Mouse (Mus musculus) thymus, postnatal 10 days (tissue): ENCODE results near the gene Bbx.

Experiments used
- DNase-seq, 2 experiments: peaks; one replicate each; pipeline ENCODE4 v3.0.0; 2021; ENCODE audit warnings: low spot score in 2 of 2

Bbx gene

DNA sequence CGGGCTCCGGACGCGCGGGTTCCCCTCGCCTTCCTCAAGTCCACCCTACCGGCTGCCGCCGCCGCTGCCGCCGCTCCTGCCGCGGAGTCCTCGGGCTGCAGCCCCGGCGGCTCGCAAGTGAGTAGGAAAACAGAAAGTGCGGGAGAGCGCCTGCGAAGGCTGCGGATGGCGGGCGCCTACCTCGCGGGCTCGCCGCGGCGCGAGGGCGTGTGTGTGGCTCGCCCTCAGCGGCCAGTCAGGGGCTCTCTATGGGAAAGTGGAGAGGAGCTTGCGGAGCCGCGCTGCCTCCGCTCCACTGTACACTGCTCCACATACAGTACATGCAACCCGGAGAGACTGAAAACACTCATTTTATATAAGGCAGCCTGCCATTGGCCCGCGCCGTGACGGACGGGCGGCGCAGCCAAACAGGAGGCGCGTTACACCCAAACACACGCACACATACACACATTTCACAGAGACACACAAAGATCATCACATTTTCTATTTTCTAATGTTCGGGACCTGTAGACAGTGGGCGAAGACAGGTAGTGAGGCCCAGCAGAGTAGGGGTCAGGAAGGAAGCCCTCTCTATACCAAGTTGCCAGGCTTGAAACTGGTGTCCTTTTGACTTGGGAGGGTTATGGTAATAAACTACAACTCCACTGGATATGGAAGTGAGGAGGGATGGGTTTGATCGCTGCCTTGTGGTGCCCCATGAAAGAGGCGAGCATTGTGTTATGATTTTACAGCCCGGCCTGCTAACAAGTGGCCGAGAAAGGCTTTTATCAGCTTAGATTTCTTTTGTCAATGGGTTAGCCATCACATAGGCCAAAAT is at the start of gene Bbx:
Gene Bbx, minus strand, starts transcription at position 329 of the 817 bp plus-strand sequence.
- peak; percentile 94 to 95 for DNase-seq

DNA sequence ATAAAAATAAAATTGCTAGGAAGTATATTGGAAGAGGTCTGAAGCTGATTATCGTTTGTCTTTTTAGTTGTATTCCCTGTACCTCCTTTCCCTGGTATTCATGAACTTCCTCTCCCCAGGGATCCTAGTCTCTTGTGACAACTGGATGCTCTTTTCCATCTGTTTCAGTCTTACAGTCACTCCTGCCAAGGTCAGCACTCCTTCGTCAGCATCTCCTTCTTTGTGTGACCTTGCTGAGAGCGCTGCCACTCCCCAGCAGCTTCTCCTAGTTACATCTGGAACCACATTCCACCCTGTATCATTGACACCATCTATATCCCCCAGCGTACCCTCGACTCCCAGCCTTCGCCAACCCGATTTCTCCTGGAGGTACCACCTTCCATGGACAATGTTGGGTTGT is 49.7 kb upstream of the Bbx start:
- DNase-seq: no peak

DNA sequence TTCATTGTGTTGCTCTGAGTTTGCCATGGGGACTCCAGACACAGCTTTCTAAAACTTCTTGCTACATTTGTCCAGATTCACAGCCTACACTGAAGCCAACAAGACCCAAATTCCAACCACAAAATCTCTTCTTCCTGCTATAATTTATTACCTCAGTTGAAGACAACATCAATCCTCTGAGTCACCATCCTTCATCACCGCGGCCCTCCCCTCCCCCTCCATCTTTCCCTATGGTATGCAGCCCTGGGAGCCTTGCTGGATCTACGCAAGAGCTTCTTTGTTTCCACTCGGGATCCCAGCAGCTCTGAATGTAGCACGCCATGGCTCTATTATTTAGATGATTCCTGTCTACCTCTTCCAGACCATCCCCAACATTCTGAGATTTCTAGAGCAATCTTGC is 49.2 kb upstream of the Bbx start:
- no peak for DNase-seq

DNA sequence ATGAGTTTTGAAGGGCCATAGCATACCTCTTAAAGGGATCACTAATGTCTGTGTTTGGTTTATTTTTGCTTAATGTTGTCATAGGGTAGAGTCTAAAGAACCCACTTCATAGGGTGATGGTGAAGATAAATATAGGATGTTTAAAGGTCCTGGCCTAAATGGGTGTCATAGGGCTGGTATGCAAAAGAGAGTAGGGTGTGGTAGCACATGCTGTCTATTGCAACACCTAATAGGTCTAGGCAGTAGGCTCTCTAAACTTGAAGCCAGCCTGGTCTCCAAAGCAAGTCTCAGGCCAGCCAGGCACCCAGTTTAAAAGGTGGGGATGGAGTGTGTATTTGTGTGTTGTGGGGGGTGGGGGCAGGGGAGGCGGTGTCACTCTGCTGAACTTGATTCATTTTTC is 46.5 kb upstream of the Bbx start:
- DNase-seq: no peak

DNA sequence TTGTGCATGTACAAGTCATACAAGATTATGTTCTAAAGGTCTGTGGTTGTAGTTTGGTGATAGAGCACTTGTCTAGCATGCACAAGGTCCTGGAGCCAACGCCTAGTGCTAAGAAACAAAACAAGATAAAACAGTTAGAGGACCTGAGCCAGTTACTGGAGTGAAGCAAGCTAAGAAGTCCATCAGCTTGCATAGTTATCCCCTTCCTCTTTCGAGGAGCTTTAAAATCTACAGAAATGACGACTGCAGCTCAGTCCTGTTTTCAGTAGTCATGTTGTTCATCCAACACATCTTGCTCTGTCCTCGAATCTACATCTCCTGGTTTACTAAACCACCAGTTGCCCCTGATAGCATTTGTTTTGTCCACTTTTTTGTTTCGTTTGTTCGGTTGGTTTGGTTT is 45.4 kb upstream of the Bbx start:
- DNase-seq: no peak

DNA sequence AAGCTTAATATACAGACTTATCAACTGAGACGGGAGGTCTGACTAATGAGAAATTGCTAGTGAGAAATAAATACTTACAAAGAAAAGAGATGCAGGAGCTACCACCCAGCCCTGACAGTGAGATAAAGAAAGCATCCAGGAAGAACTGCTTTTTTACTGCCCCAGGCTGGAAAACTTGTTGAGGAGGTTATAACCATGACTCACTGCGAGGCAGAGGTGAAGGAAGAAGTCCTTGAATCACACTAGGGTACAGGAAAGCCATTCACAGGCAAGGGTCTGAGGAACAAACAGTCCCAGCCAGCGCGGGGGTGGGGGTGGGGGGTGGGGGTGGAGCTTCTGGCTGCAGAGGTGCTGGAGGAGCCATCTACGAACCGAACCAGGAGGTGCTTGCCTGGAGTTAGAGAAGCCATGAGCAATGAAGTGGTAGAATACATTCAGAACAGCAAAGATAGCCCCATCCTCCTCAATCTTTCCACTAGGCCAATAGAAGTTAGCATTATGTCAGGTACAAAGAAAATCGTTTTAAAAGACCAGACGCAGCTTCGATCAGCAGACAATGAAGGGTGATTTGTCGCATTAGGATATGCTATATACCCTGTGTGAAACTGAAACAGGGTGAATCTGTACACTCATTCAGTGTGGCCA is 30.2 kb upstream of the Bbx start:
- DNase-seq: no peak

DNA sequence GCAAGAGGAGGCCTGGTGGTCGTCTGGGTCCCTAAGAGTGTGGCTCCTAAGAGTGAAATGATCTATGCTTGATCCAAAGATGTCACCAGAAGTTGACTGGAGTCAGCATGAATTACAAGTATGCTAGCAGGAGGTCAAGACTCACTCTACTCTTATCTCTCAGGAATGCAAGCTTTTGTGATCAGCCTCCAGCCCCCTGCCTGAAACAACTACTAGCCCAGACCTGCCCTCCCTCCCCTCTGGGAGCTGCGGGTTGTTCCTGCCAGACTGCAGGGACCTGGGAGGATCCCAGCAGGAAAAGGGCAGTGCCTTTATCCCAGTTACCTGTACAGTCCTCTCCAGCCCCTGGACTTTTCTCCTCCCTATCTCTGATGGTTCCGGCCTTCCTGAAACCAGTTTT is 27.0 kb upstream of the Bbx start:
- DNase-seq: no peak

DNA sequence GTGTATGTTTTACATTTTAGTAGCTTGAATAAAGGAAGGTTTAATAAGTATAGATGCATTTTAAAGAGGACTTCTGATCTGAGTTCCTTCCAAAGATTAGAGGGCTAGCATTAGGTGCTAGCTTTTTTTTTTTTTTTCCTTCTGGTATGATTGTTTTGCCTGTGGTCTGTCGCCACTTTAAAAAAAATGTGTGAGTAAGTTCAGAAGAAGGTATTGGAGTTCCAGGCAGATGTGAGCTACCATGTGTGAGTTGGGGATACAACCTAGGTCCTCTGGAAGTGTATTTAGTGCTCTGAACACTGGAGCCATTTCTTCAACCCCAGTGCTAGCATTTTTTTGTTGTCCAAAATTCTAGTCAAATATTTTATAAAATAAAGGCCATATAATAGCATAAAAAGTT is 23.9 kb upstream of the Bbx start:
- no peak for DNase-seq

DNA sequence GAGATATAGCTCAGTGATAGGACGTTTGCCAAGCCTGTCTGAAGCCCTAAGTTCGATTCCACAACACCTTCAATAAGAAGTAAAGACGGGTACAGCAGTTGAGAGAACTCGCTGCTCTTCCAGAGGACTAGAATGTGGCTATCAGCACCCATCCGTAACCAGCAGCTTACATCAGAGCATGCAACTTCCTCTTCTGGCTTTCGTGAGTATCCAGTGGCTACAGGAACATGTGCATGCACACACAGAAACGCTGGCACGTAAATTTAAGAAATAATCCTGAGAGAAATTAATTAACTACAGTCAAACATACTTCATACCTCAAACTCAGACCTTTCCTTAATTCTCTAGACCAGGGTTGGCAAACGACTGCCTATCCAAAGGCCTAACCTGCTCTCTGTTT is 16.9 kb upstream of the Bbx start:
- no peak for DNase-seq

DNA sequence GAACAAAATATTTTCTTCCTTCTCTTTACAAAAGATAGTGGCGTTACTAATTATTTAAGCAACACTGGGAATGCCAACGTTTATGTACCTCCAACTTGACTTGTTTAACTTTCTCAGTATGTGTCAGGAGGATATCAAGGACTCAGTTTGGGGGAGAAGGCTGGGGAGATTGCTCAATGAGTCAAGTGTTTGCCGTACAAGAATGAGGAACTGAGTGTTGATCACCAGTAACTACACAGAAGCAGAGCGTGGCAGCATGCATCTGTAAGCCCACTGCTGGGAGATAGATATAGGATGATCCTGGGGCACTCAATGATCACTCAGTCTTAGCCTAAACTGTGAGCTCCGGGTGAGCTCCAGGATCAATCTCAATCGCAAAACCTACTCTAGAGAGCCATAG is 12.8 kb upstream of the Bbx start:
- no peak for DNase-seq

DNA sequence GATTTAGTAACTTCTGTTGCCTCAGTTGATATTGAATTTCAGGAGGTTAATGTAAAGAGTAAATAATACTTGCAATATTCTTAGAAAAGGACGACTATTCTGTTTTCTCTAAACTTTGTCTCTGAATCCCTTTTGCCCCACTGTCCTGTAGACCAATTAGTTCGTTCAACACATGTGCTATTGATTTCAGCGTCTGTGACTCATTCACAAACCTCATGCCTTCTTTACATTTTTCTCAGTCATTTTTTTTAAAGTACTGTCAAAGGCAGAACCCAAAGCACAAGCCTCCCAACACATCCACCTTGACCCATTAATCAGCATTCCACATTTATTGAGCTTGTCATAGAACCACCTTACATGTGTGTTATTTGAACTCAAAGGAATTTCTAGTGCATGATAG is 6.6 kb upstream of the Bbx start:
- no peak for DNase-seq

DNA sequence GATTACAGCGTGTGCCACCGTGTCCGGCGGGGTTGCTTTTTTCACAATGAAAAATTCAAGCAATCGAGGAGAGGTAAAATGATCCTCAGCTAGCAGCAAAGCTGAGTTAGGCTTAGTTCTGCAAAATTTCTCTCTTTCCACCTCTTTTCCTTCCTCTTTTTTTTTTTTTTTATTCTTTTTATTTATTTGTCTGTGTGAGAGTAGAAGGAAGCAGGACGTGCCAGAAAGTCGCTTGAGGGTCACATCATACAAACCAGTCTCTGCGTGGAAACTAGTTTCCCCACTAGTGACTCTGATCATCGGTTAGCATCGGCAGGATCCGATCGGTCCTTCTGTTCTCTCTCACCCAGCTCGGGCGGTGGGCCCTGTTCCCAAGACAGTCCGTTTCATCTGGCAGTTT is 5.6 kb upstream of the Bbx start:
- DNase-seq: no peak

DNA sequence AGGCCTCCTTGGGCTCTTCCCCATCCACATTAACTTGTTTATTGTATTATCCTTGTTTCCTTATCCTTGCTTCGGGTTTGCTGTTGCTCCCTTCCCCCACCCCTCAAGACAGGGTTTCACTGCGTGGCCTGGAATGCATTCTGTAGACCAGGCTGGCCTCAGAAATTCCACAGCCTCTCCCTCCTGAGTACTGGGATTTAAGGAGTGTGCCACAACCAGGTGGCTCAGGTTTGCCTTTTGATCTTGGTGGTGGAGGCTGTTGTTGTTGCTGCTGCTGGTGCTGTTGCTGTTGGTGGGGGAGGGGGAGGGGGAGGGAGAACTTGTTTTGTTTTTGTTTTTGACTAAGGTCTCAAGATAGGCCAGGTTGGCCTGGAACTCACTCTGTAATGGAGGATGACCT is 5.1 kb upstream of the Bbx start:
- no peak for DNase-seq

DNA sequence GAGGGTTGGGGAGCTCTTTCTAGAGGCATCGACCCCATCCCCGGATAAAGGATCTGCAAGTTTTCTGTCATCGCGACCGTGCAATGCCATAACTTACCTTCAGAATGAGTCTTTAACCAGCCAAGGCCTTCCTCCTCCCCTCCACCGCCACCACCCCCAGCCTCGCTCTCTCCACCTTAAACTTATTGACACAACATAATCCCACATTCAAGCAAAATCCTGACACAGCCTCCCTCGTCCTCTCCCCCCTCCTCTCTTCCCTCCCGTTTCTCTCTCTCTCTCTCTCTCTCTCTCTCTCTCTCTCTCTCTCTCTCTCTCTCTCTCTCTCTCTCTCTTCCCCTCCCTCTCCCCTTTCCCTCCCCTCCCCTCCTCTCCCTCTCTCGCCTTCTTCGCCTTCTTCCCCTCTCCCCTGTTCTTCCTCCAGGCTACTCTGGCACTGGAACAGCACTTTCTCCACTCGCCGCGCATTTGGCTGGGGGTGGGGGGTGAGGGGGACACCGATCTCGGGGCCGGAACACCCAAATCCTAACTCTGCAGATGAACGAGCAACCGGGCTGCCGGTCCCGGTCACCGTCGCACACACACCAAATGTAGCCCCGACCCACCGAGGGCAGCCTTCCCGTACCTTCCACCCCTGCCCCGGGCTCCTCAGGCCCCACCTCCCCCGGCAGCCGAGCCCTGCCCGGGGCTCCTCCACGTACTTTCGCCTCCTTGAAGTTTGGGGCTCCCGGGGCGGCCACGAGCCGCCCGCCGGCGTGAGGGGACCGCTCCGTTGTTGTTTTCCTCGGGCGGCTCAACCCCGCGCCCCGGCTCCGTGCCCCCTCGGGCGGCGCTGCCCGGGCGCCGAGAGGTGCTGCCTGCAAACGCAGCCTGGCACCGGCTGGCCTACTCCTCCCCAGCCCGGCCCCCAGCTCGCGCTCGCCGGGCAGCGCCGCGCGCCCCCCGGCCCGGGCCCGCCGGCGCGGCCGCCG is 894 bp downstream of the Bbx start:
- DNase-seq: peak; percentile 39 to 43

DNA sequence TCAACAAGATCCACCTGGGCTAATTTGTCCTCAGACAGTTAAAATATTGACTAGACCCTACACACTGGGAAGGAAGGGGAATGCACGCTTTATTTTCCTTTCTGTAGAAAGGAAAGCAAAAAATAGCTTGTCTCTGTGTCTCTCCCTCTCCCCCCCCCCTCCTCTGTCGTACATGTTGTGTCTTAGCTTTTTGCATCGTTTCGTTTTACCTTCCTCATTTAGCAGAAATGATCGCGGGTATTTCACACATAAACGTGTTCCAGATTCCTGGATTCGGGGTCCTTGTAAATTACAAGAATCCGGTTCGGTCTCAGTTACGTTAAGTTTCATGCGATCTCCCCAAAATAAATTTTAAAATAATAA is 1.7 kb downstream of the Bbx start:
- peak in 1 of 2 experiments; percentile 10 for DNase-seq

DNA sequence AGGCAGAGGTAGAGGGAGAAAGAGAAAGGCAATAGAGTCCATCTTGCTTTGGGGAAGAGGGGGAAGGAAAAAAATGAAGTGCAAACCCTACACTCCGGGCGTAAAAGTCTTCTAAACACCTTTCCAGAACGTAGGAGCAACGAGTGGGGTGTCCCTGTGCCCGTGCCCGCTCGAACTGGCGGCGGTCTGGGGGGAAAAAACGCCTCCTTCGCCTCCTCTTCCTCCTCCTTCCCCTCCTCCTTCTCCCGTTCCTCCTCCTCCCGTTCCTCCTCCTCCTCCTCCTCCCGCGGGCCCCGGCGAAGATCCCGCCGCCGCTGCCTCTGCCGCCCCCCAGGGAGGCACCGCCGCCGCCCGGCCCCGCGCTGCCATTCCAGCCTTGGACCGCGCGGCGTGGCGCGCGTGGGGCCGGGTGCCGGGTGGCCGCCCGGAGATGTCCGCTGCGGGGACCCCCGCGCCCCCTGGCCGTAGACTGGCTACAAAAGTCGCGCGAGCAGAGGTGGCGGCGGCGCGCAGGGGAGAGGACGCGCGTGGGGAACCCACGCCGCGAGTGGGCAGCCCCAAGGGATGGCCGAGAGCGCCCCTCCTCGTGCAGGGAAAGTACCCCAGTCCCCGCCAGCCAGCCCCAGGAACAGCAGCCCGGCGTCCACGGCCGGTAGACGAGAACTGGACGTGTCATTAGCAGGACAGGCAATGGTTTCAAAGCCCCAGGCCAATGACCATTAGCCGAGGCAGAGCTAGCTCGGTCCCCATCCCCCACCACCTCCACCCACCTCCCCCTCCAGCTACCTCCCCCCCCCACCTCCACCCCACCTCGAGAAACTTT is 2.3 kb downstream of the Bbx start:
- DNase-seq: peak; percentile 29 to 30

DNA sequence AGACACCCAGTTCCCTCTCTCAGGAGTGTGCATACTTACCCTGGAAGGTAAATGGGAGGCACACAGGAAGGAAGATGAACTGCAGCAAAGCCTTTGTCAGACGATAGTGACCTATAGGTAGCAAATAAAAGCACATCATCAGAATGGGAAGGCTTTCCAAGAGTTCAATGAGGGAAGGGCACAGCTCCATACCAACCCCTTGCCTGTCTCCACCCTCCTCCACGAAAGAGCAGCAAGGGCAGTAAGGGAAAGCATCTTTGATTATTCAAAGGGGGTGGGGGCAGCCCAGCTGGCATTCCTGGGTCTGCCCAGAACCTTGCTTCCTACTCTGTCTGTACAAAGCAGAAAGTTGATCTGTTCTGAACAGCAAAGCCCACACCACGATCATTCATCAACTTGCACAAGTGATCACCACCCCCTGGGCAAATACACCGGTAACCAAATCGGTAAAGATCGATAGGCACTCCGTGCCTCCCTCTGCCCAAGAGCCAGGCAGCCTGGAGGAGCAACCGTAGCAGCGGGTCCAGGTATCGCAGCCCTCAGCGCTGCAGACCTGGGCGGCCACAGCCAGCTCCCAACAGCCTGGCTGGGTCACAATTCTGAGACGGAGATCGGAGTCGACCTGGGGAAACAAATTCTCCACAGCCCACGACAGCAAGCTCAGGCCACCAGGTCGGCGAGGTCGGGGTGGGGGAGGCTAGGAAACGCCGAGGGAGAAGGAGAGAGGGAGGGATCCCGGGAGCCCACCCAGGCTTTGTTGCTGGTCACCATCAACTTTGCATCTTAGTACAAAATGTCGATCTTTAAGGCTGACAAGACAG is 3.1 kb downstream of the Bbx start:
- peak in 1 of 2 experiments; percentile 8 for DNase-seq

DNA sequence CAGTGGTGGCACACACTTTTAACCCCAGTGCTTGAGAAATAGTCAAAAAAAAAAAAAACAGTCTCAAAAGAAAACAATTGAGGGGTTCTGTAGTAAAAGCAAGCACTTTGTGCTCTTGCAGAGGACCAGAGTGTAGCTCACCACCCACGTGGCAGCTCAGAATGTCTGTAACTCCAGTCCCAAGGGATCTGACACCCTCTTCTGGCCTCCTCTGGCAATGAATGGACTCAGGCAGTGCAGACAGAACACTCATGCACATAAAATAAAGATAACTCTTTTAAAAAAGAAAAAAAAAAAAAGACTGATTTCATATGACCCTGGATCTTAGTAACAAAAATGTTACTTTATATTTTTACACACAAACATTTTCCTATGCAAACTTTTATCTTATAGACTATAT is 12.1 kb downstream of the Bbx start:
- DNase-seq: no peak

DNA sequence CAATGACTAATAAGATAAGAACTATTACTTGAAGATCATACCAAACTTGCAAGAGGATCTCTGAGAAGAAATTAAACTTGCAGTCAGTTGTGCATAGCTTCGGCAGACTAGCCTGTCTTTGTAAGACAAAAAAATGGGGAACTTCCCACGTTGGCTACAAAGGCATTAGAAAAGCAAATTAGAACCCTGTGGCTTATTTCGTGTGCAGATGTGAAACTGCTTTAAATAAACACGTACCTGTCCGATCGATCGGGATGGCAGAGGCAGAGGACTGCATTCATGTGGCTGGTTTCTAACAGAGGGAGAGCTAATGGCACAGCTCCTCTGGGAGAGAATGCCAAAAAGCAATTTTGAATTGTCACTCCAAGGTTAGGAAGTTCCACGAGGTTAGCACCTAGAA is 16.8 kb downstream of the Bbx start:
- DNase-seq: no peak

DNA sequence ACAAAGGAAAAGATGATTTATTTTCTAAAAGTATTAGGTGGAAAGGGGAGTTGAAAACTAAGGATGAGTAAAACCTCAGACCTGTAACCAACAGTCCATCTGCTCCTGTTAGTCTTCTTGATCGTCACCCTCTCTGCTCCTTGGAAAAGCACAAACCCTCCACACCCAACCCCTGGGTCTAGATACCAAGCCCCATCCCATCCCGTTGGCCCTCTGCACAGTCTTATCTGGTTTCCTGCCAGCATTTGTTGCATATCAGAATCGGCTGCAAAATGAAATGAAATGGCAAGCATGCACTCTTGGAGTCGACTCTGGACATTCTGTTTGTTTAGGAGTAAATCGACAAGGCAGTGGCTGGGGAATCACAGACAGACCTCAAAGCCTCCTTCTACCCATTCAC is 29.3 kb downstream of the Bbx start:
- DNase-seq: no peak

DNA sequence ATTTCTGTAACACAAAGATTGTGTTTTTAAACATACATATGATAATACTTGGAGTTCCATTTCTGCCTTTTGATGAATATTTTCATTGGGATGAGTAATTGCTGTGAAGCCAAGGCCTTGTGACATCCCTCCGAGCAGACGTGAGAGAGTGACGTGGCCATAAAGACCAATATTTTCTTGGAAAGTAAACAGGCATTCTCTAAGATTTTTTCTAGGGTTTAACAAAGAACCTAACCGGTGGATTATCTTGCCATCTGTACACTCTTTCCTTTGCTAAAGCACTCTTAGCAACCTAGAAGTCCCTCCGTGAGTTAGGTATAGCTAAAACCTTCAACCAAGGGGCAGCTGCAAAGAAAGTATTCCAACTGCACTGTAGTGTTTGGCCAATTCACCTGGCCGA is 32.4 kb downstream of the Bbx start:
- no peak for DNase-seq
